Mouse (Mus musculus) myocyte (in vitro differentiated cells): Measurements from ENCODE around the gene Adcy7. TPM values are rescaled to one million over a fixed set of nuclear protein-coding genes. Genes with fewer than 3 reads are reported as not detected.

ENCODE experiments used
- H3K27me3 ChIP-seq: one replicate; pipeline ENCODE4 v1.6.1; 2011; ENCODE audit not compliant: control insufficient read depth, insufficient read depth, insufficient read length
- H3K36me3 ChIP-seq: one replicate; pipeline ENCODE4 v1.6.1; 2011; ENCODE audit not compliant: control insufficient read depth, insufficient read depth
- H3K4me2 ChIP-seq: one replicate; pipeline ENCODE4 v1.6.1; 2011; ENCODE audit warnings: low read depth, control low read depth
- H3K4me3 ChIP-seq: one replicate; pipeline ENCODE4 v1.5.1; 2011; ENCODE audit warnings: mild to moderate bottlenecking, control low read depth, moderate library complexity
- H3K79me2 ChIP-seq: one replicate; pipeline ENCODE4 v1.6.1; 2011; ENCODE audit not compliant: control insufficient read depth, insufficient read depth
- H3ac ChIP-seq: one replicate; pipeline ENCODE4 v1.6.1; 2011; ENCODE audit not compliant: control insufficient read depth, insufficient read length
- CEBPB ChIP-seq: IDR thresholded peaks from 2 replicates; pipeline ENCODE4 v1.6.1; 2011; ENCODE audit warnings: mild to moderate bottlenecking, moderate library complexity; ENCODE audit not compliant: poor library complexity, insufficient read depth, severe bottlenecking
- E2F4 ChIP-seq: IDR thresholded peaks from one replicate; pipeline ENCODE4 v1.6.1; 2011; ENCODE audit warnings: mild to moderate bottlenecking, control low read depth, moderate library complexity; ENCODE audit not compliant: insufficient read depth
- MAX ChIP-seq: IDR thresholded peaks from one replicate; pipeline ENCODE4 v1.6.1; 2011; ENCODE audit warnings: low read depth, mild to moderate bottlenecking, control low read depth
- MYOD1 ChIP-seq, 3 experiments: IDR thresholded peaks; one replicate each; pipeline ENCODE4 v1.6.1; 2011; ENCODE audit warnings: control low read depth in 2 of 3, low read depth in 2 of 3, mild to moderate bottlenecking in 2 of 3, moderate library complexity in 1 of 3; ENCODE audit not compliant: insufficient read length in 2 of 3, control insufficient read depth in 1 of 3
- MYOG ChIP-seq, 3 experiments: IDR thresholded peaks; one replicate each; pipeline ENCODE4 v1.6.1; 2011; ENCODE audit warnings: control low read depth in 2 of 3, low read depth in 2 of 3, mild to moderate bottlenecking in 2 of 3; ENCODE audit not compliant: insufficient read length in 2 of 3, control insufficient read depth in 1 of 3, insufficient read depth in 1 of 3
- POLR2A ChIP-seq: IDR thresholded peaks from one replicate; pipeline ENCODE4 v1.6.1; 2011; ENCODE audit warnings: low read depth, mild to moderate bottlenecking, control low read depth, moderate library complexity; ENCODE audit not compliant: insufficient read length
- POLR2AphosphoS2 ChIP-seq: IDR thresholded peaks from one replicate; pipeline ENCODE4 v1.6.1; 2011; ENCODE audit warnings: low read depth, control low read depth; ENCODE audit not compliant: insufficient read length
- REST ChIP-seq: IDR thresholded peaks from one replicate; pipeline ENCODE4 v1.6.1; 2011; ENCODE audit warnings: mild to moderate bottlenecking, control low read depth, moderate library complexity; ENCODE audit not compliant: insufficient read depth, insufficient read length
- SRF ChIP-seq: IDR thresholded peaks from one replicate; pipeline ENCODE4 v1.6.1; 2011; ENCODE audit warnings: low read depth; ENCODE audit not compliant: control insufficient read depth, insufficient read length
- TCF12 ChIP-seq: IDR thresholded peaks from one replicate; pipeline ENCODE4 v1.6.1; 2011; ENCODE audit warnings: mild to moderate bottlenecking, control low read depth; ENCODE audit not compliant: poor library complexity, insufficient read depth, severe bottlenecking
- TCF3 ChIP-seq: IDR thresholded peaks from one replicate; pipeline ENCODE4 v1.6.1; 2011; ENCODE audit warnings: low read depth, control low read depth; ENCODE audit not compliant: insufficient read length
- USF1 ChIP-seq: IDR thresholded peaks from one replicate; pipeline ENCODE4 v1.6.1; 2011; ENCODE audit warnings: low read depth, mild to moderate bottlenecking, control low read depth, moderate library complexity
- polyA plus RNA-seq: library from polyadenylated mRNA; unstranded; fragments of >200 nt; fragmentation: generic; extraction: Trizol; gene quantifications from one replicate; pipeline ENCODE4 v1.2.1, GENCODE M21; 2012; ENCODE audit warnings: missing spikeins

The Adcy7 gene
- polyA plus RNA-seq, 1 experiment, result 72.3 TPM

GRCm38 (mm10) chr8:88285469-88286356 lies 13.5 kb downstream of the Adcy7 start:
- TF ChIP-seq REST (no peak), MYOD1 (IDR thresholded peaks at IDR 0.05; ENCODE audit: control insufficient read depth in 1 of 3, insufficient read length in 2 of 3, low read depth in 2 of 3) (peak in 2 of 3 experiments; percentile 73 to 83), MAX (no peak), MYOG (IDR thresholded peaks at IDR 0.05; ENCODE audit: control insufficient read depth in 1 of 3, insufficient read depth in 1 of 3, insufficient read length in 2 of 3, low read depth in 2 of 3) (peak; percentile 61 to 88 (median 62)), TCF12 (peak; percentile 68)
- no peak overlapping the region for H3ac ChIP-seq
- peak overlapping the region; percentile 7 for H3K4me3 ChIP-seq

GRCm38 (mm10) chr8:88286421-88286960 lies 14.3 kb downstream of the Adcy7 start:
- Histone ChIP-seq H3K4me3 (no peak overlapping the region), H3ac (no peak overlapping the region), H3K36me3 (no peaks in the 10 kb centered on the region), H3K79me2 (peaks cover 59% of the 10 kb centered on the region), H3K4me2 (peak overlapping the region; percentile 92), H3K27me3 (no peaks in the 10 kb centered on the region)
- TF ChIP-seq MAX (no peak), MYOG (IDR thresholded peaks at IDR 0.05; ENCODE audit: control insufficient read depth in 1 of 3, insufficient read depth in 1 of 3, insufficient read length in 2 of 3, low read depth in 2 of 3) (no peak), CEBPB (no peak), POLR2A (no peak), USF1 (no peak), TCF12 (no peak), SRF (no peak), E2F4 (no peak), TCF3 (no peak), REST (no peak), POLR2AphosphoS2 (no peak), MYOD1 (IDR thresholded peaks at IDR 0.05; ENCODE audit: control insufficient read depth in 1 of 3, insufficient read length in 2 of 3, low read depth in 2 of 3) (no peak)

More at GRCm38 (mm10) chr8:88285469-88286356, 13.5 kb downstream of the Adcy7 start:
- Histone ChIP-seq H3K79me2 (peaks cover 52% of the 10 kb centered on the region), H3K27me3 (no peaks in the 10 kb centered on the region), H3K4me2 (peak overlapping the region; percentile 92), H3K36me3 (no peaks in the 10 kb centered on the region)

GRCm38 (mm10) chr8:88288622-88289242 lies 16.5 kb downstream of the Adcy7 start:
- Histone ChIP-seq H3K4me2 (peak overlapping the region; percentile 82), H3K79me2 (peaks cover 78% of the 10 kb centered on the region), H3K4me3 (peak overlapping the region; percentile 8), H3ac (no peak overlapping the region), H3K36me3 (no peaks in the 10 kb centered on the region), H3K27me3 (no peaks in the 10 kb centered on the region)
- peak in 1 of 3 experiments; percentile 2 for TF ChIP-seq MYOD1 (IDR thresholded peaks at IDR 0.05; ENCODE audit: control insufficient read depth in 1 of 3, insufficient read length in 2 of 3, low read depth in 2 of 3)
- TF ChIP-seq MYOG (IDR thresholded peaks at IDR 0.05; ENCODE audit: control insufficient read depth in 1 of 3, insufficient read depth in 1 of 3, insufficient read length in 2 of 3, low read depth in 2 of 3), result no peak

- no peak overlapping the region for H3ac ChIP-seq
- no peaks in the 10 kb centered on the region for H3K27me3 ChIP-seq
- TF ChIP-seq USF1, result no peak
- H3K4me2 ChIP-seq, result peak overlapping the region; percentile 82
- H3K36me3 ChIP-seq, result no peaks in the 10 kb centered on the region
- peaks cover 89% of the 10 kb centered on the region for H3K79me2 ChIP-seq
- no peak overlapping the region for H3K4me3 ChIP-seq
Observed at GRCm38 (mm10) chr8:88289901-88290300, 17.7 kb downstream of the Adcy7 start.

GRCm38 (mm10) chr8:88290326-88291304 lies 18.4 kb downstream of the Adcy7 start:
- no peak overlapping the region for H3ac ChIP-seq
- H3K4me3 ChIP-seq, result no peak overlapping the region
- TF ChIP-seq MYOG (IDR thresholded peaks at IDR 0.05; ENCODE audit: control insufficient read depth in 1 of 3, insufficient read depth in 1 of 3, insufficient read length in 2 of 3, low read depth in 2 of 3) (no peak), CEBPB (no peak), POLR2A (no peak), REST (no peak), POLR2AphosphoS2 (no peak)
- peaks cover 91% of the 10 kb centered on the region for H3K79me2 ChIP-seq
- no peaks in the 10 kb centered on the region for H3K27me3 ChIP-seq
- H3K36me3 ChIP-seq, result no peaks in the 10 kb centered on the region
- H3K4me2 ChIP-seq, result peak overlapping the region; percentile 82
